ENCODE assay signal across 8 mouse cellular contexts in the genomic region with DNA sequence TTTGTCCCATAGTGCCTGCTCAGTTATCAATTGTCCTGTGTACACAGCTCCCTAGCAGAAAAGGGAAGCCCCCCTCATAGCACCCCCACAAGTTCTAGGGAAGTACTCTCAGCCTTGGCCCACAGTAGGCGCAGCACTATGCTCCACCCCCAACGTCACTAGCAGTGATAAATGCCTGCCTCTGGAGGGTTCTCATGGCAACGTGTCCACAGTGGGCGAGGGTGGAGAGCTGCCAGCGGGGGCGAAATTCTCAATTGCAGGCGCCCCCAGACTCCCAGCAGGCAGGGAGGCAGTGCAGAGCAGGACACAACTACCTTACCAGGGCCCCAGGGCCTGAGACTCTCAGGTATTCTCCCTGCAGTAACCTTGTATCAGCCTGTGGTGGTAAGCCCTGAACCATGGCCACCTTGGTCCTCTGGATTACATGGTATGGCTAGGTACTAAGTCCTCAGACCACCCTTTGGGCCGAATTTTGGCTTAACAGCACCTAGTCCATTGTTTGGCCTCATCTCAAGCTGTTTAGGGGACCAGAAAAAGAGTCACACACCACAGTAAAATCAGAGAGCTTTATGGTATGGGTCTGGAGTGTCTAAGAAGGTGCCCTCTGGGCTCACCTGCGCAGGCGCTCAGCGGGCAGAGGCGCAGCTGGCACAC. TPM values are rescaled to one million over a fixed set of nuclear protein-coding genes. Genes with fewer than 3 reads are reported as not detected.
DNase-seq lines count a peak whose midpoint lies in the region; ATAC-seq and TF ChIP-seq lines count a peak whose summit lies in the region.

No protein-coding gene starts in this region.

- TF ChIP-seq POLR2A in thymus, adult 2 months (IDR thresholded peaks at IDR 0.05; ENCODE audit: control insufficient read depth, extremely low read depth, insufficient read depth, low read length, poor library complexity): no peak

- no peak overlapping the region for H3K4me3 ChIP-seq in heart, embryonic 13.5 days
- no peak overlapping the region for H3K4me3 ChIP-seq in hindbrain, postnatal 0 days (ENCODE audit: low read length)
- no peak overlapping the region for H3K4me3 ChIP-seq in thymus, adult 2 months (ENCODE audit: control insufficient read depth, insufficient read depth, low read length)

- H3K9ac ChIP-seq in heart, embryonic 13.5 days: peak overlapping the region; percentile 58
- peak overlapping the region; percentile 24; the same call in 1 of the 2 replicates for H3K9ac ChIP-seq in hindbrain, postnatal 0 days (replicated peaks; ENCODE audit: low read length)

- no peak for DNase-seq in heart, adult 11 months
- DNase-seq in A20 (ENCODE audit: low read depth, low spot score): peak; percentile 22
- DNase-seq in cerebellum, adult 9-11 months: peak; percentile 81
- DNase-seq in hindbrain, postnatal 0 days (ENCODE audit: low spot score): peak; percentile 82
- DNase-seq in thymus, adult 2 months: no peak

- WGBS in heart, embryonic 13.5 days: 50% methylated on average over 12 of the region's 12 CpGs
- WGBS in hindbrain, postnatal 0 days: 35% methylated on average over 12 of the region's 12 CpGs
- 59% methylated on average over 12 of the region's 12 CpGs for WGBS in thymus, adult 2 months

- peak overlapping the region; percentile 78; the same call in 1 of the 2 replicates for H3K4me2 ChIP-seq in heart, embryonic 13.5 days
- H3K4me2 ChIP-seq in hindbrain, postnatal 0 days (ENCODE audit: low read depth, low read length): peak overlapping the region; percentile 82; the same call in 1 of the 2 replicates

- no peak overlapping the region for H3K27ac ChIP-seq in heart, embryonic 13.5 days (replicated peaks)
- peak overlapping the region; percentile 81 for H3K27ac ChIP-seq in hindbrain, postnatal 0 days
- H3K27ac ChIP-seq in thymus, adult 2 months (ENCODE audit: control insufficient read depth, insufficient read depth, low read length): no peak overlapping the region

- peaks cover 49% of the 10 kb centered on the region for H3K36me3 ChIP-seq in heart, embryonic 13.5 days
- H3K36me3 ChIP-seq in hindbrain, postnatal 0 days (ENCODE audit: insufficient read depth, low read length): peaks cover 13% of the 10 kb centered on the region; the same call in 1 of the 2 replicates
- H3K36me3 ChIP-seq in thymus, adult 2 months (ENCODE audit: control insufficient read depth, insufficient read depth, low read length): no peaks in the 10 kb centered on the region; the same call in 1 of the 2 replicates

- no peak for ATAC-seq in heart, embryonic 13.5 days (ENCODE audit: extremely low read depth, insufficient number of reproducible peaks, low FRiP score, low TSS enrichment)
- peak; percentile 50 for ATAC-seq in hindbrain, postnatal 0 days
- ATAC-seq in megakaryocyte progenitor cell, adult 5-6 weeks (replicated peaks; ENCODE audit: poor library complexity): peak; percentile 42
- ATAC-seq in erythroid progenitor cell, adult 5-6 weeks (replicated peaks; ENCODE audit: low FRiP score, poor library complexity, severe bottlenecking): no peak

- no peaks in the 10 kb centered on the region for H3K9me3 ChIP-seq in heart, embryonic 13.5 days
- H3K9me3 ChIP-seq in hindbrain, postnatal 0 days (ENCODE audit: low read length): no peaks in the 10 kb centered on the region

- H3K4me1 ChIP-seq in heart, embryonic 13.5 days: peaks cover 59% of the 10 kb centered on the region
- H3K4me1 ChIP-seq in hindbrain, postnatal 0 days (ENCODE audit: insufficient read depth, low read length): peaks cover 31% of the 10 kb centered on the region
- peaks cover 36% of the 10 kb centered on the region for H3K4me1 ChIP-seq in thymus, adult 2 months (replicated peaks; ENCODE audit: control insufficient read depth, insufficient read depth, low read length)

- H3K27me3 ChIP-seq in heart, embryonic 13.5 days (replicated peaks): peaks cover 38% of the 10 kb centered on the region
- peaks cover 23% of the 10 kb centered on the region for H3K27me3 ChIP-seq in hindbrain, postnatal 0 days (ENCODE audit: insufficient read depth, low read length)
- H3K27me3 ChIP-seq in thymus, adult 2 months (ENCODE audit: control insufficient read depth, insufficient read depth, low read length): peaks cover 23% of the 10 kb centered on the region

- peak; percentile 28; the same call in 1 of the 2 replicates for TF ChIP-seq CTCF in hindbrain, postnatal 0 days (IDR thresholded peaks at IDR 0.05; ENCODE audit: low read depth)
- no peak for TF ChIP-seq CTCF in thymus, adult 2 months (IDR thresholded peaks at IDR 0.05; ENCODE audit: borderline replicate concordance, control insufficient read depth, extremely low read depth, insufficient read depth, low read length, poor library complexity)

RNA-seq across cellular contexts. Expression of gene Ajm1, which starts 1.0 kb away (rescaled TPM):
- 0.14 and 0.27 TPM in 2 replicates for polyA plus RNA-seq in heart, embryonic 13.5 days (2015; fragmentation: Nextera tagmentation; extraction: Ambion mirVana)
- total RNA-seq in hindbrain, postnatal 0 days (2014; rRNA removed): 22.4 and 29.1 TPM in 2 replicates
- 18.8 and 19.8 TPM in 2 replicates for polyA plus RNA-seq in hindbrain, postnatal 0 days (2015; fragmentation: Nextera tagmentation; extraction: Ambion mirVana)
- total RNA-seq in megakaryocyte progenitor cell, adult 5-6 weeks (2015): not detected in 2 replicates
- 0.10 TPM in 1 of 2 replicates, not detected in the other for total RNA-seq in megakaryocyte progenitor cell, adult 5-6 weeks (2017)
- 0.36 TPM in 1 of 2 replicates, not detected in the other for total RNA-seq in erythroid progenitor cell, adult 5-6 weeks (2015; ENCODE audit: low replicate concordance)
- total RNA-seq in erythroid progenitor cell, adult 5-6 weeks (2017; ENCODE audit: low replicate concordance): not detected in 2 replicates
- polyA plus RNA-seq in thymus, adult 2 months (2012; rRNA removed): 7.0 and 7.4 TPM in 2 replicates

RNA-seq across cellular contexts. Expression of gene Phpt1, which starts 7.6 kb away (rescaled TPM):
- polyA plus RNA-seq in heart, embryonic 13.5 days (2015; fragmentation: Nextera tagmentation; extraction: Ambion mirVana): 177 and 199 TPM in 2 replicates
- total RNA-seq in hindbrain, postnatal 0 days (2014; rRNA removed): 35.4 and 48.2 TPM in 2 replicates
- 232 and 242 TPM in 2 replicates for polyA plus RNA-seq in hindbrain, postnatal 0 days (2015; fragmentation: Nextera tagmentation; extraction: Ambion mirVana)
- 48.1 and 56.5 TPM in 2 replicates for total RNA-seq in megakaryocyte progenitor cell, adult 5-6 weeks (2015)
- 29.6 and 35.4 TPM in 2 replicates for total RNA-seq in megakaryocyte progenitor cell, adult 5-6 weeks (2017)
- total RNA-seq in erythroid progenitor cell, adult 5-6 weeks (2015; ENCODE audit: low replicate concordance): 3.6 TPM in 1 of 2 replicates, not detected in the other
- 1.1 TPM in 1 of 2 replicates, not detected in the other for total RNA-seq in erythroid progenitor cell, adult 5-6 weeks (2017; ENCODE audit: low replicate concordance)
- polyA plus RNA-seq in thymus, adult 2 months (2012; rRNA removed): 73.6 and 94.7 TPM in 2 replicates

RNA-seq across cellular contexts. Expression of gene Mamdc4, which starts 7.9 kb away (rescaled TPM):
- polyA plus RNA-seq in heart, embryonic 13.5 days (2015; fragmentation: Nextera tagmentation; extraction: Ambion mirVana): 4.6 and 7.3 TPM in 2 replicates
- 1.2 and 2.5 TPM in 2 replicates for total RNA-seq in hindbrain, postnatal 0 days (2014; rRNA removed)
- 1.2 and 2.0 TPM in 2 replicates for polyA plus RNA-seq in hindbrain, postnatal 0 days (2015; fragmentation: Nextera tagmentation; extraction: Ambion mirVana)
- total RNA-seq in megakaryocyte progenitor cell, adult 5-6 weeks (2015): 0.42 and 0.86 TPM in 2 replicates
- 0.12 and 9.3 TPM in 2 replicates for total RNA-seq in megakaryocyte progenitor cell, adult 5-6 weeks (2017)
- 0.72 TPM in 1 of 2 replicates, not detected in the other for total RNA-seq in erythroid progenitor cell, adult 5-6 weeks (2015; ENCODE audit: low replicate concordance)
- 2.6 TPM in 1 of 2 replicates, not detected in the other for total RNA-seq in erythroid progenitor cell, adult 5-6 weeks (2017; ENCODE audit: low replicate concordance)
- 18.9 and 25.8 TPM in 2 replicates for polyA plus RNA-seq in thymus, adult 2 months (2012; rRNA removed)

RNA-seq across cellular contexts. Expression of gene Edf1, which starts 24.9 kb away (rescaled TPM):
- polyA plus RNA-seq in heart, embryonic 13.5 days (2015; fragmentation: Nextera tagmentation; extraction: Ambion mirVana): 277 and 302 TPM in 2 replicates
- 159 and 274 TPM in 2 replicates for total RNA-seq in hindbrain, postnatal 0 days (2014; rRNA removed)
- 394 and 413 TPM in 2 replicates for polyA plus RNA-seq in hindbrain, postnatal 0 days (2015; fragmentation: Nextera tagmentation; extraction: Ambion mirVana)
- total RNA-seq in megakaryocyte progenitor cell, adult 5-6 weeks (2015): 141 and 144 TPM in 2 replicates
- 95.5 and 128 TPM in 2 replicates for total RNA-seq in megakaryocyte progenitor cell, adult 5-6 weeks (2017)
- 70.3 and 72.1 TPM in 2 replicates for total RNA-seq in erythroid progenitor cell, adult 5-6 weeks (2015; ENCODE audit: low replicate concordance)
- total RNA-seq in erythroid progenitor cell, adult 5-6 weeks (2017; ENCODE audit: low replicate concordance): 58.1 and 65.0 TPM in 2 replicates
- 142 and 152 TPM in 2 replicates for polyA plus RNA-seq in thymus, adult 2 months (2012; rRNA removed)

RNA-seq across cellular contexts. Expression of gene Rabl6, which starts 25.7 kb away (rescaled TPM):
- polyA plus RNA-seq in heart, embryonic 13.5 days (2015; fragmentation: Nextera tagmentation; extraction: Ambion mirVana): 42.9 and 47.6 TPM in 2 replicates
- total RNA-seq in hindbrain, postnatal 0 days (2014; rRNA removed): 71.8 and 74.9 TPM in 2 replicates
- 53.0 and 62.4 TPM in 2 replicates for polyA plus RNA-seq in hindbrain, postnatal 0 days (2015; fragmentation: Nextera tagmentation; extraction: Ambion mirVana)
- total RNA-seq in megakaryocyte progenitor cell, adult 5-6 weeks (2015): 37.4 and 49.5 TPM in 2 replicates
- total RNA-seq in megakaryocyte progenitor cell, adult 5-6 weeks (2017): 54.9 and 86.7 TPM in 2 replicates
- 6.5 and 23.1 TPM in 2 replicates for total RNA-seq in erythroid progenitor cell, adult 5-6 weeks (2015; ENCODE audit: low replicate concordance)
- total RNA-seq in erythroid progenitor cell, adult 5-6 weeks (2017; ENCODE audit: low replicate concordance): 9.3 and 20.5 TPM in 2 replicates
- polyA plus RNA-seq in thymus, adult 2 months (2012; rRNA removed): 83.4 and 89.6 TPM in 2 replicates

Comparison
In these comparisons a context has a peak if more than half of its experiments do, and no peak if none do; other contexts are left out.
1. ATAC-seq: peak in hindbrain, postnatal 0 days (single experiment) and megakaryocyte progenitor cell, adult 5-6 weeks (single experiment); none in heart, embryonic 13.5 days (single experiment) and erythroid progenitor cell, adult 5-6 weeks (single experiment).
2. DNase-seq: peak in A20 (single experiment), cerebellum, adult 9-11 months (single experiment) and hindbrain, postnatal 0 days (single experiment); none in heart, adult 11 months (single experiment) and thymus, adult 2 months (single experiment).
3. RNA of gene Ajm1, which starts 1.0 kb away (total RNA-seq): 22.4 to 29.1 TPM in hindbrain, postnatal 0 days; 0.10 TPM in megakaryocyte progenitor cell, adult 5-6 weeks and 0.36 TPM in erythroid progenitor cell, adult 5-6 weeks; every median in the first group is over 10 times any median in the second.